Mouse (Mus musculus) liver, adult 2 months (tissue): ENCODE results near the gene Stxbp3.

ENCODE experiments used
- CTCF ChIP-seq: fragments of 200-500 bp; IDR thresholded peaks from 2 replicates; pipeline ENCODE4 v1.5.1; 2011; ENCODE audit warnings: low read depth, low read length, control low read depth
- POLR2A ChIP-seq: fragments of 200-500 bp; IDR thresholded peaks from 2 replicates; pipeline ENCODE4 v1.6.1; 2011; ENCODE audit warnings: low read length, control low read depth; ENCODE audit not compliant: insufficient read depth; ENCODE audit errors: extremely low read depth

- TF ChIP-seq CTCF: no peak
- TF ChIP-seq POLR2A: no peak
Measured at GRCm38 (mm10) chr3:108838980-108839379, 1.3 kb downstream of the Stxbp3 start.
